Mouse (Mus musculus): ENCODE measurements around the gene Csrnp1.

- no peak for TF ChIP-seq CTCF (IDR thresholded peaks at IDR 0.05; ENCODE audit: extremely low read depth, insufficient read depth, insufficient read length, insufficient replicate concordance)
- TF ChIP-seq POLR2A (IDR thresholded peaks at IDR 0.05; ENCODE audit: low read depth, low read length) = no peak
These were observed 12.3 kb downstream of the Csrnp1 start for GRCm38 (mm10) chr9:119972166-119972565.
